Mouse (Mus musculus): ENCODE data around the gene Rec114. TPM values are rescaled to one million over a fixed set of nuclear protein-coding genes. Genes with fewer than 3 reads are reported as not detected.

Gene Rec114
- polyA plus RNA-seq, 1 experiment, result 6.1 TPM

- no peaks in the 10 kb centered on the region for H3K9me3 ChIP-seq (replicated peaks; ENCODE audit: control insufficient read depth, insufficient read depth, low read length, poor library complexity, severe bottlenecking)
- H3K27me3 ChIP-seq (ENCODE audit: control insufficient read depth, insufficient read depth, low read length, poor library complexity, severe bottlenecking), result no peaks in the 10 kb centered on the region
- H3K4me3 ChIP-seq (ENCODE audit: low read depth, low read length), result no peak overlapping the region
- no peaks in the 10 kb centered on the region for H3K4me1 ChIP-seq (ENCODE audit: control insufficient read depth, insufficient read depth, low read length)
- H3K36me3 ChIP-seq (ENCODE audit: control insufficient read depth, insufficient read depth, low read length, poor library complexity, severe bottlenecking), result no peaks in the 10 kb centered on the region
- H3K9ac ChIP-seq (ENCODE audit: low read depth, poor library complexity, severe bottlenecking), result no peak overlapping the region
- TF ChIP-seq POLR2A (IDR thresholded peaks at IDR 0.05; ENCODE audit: insufficient read depth, low read length), result no peak
- no peak for TF ChIP-seq EP300 (IDR thresholded peaks at IDR 0.05; ENCODE audit: insufficient read depth, low read depth, low read length)
- no peak for TF ChIP-seq CTCF (IDR thresholded peaks at IDR 0.05; ENCODE audit: low read depth, low read length)
- no peak overlapping the region for H3K27ac ChIP-seq (ENCODE audit: insufficient read depth, low read length)
Measured at GRCm38 (mm10) chr9:58698486-58698885, 45.3 kb downstream of the Rec114 start.

- TF ChIP-seq EP300 (IDR thresholded peaks at IDR 0.05; ENCODE audit: insufficient read depth, low read depth, low read length), result no peak
- no peak for TF ChIP-seq CTCF (IDR thresholded peaks at IDR 0.05; ENCODE audit: low read depth, low read length)
- no peak for TF ChIP-seq POLR2A (IDR thresholded peaks at IDR 0.05; ENCODE audit: insufficient read depth, low read length)
- Histone ChIP-seq H3K36me3 (ENCODE audit: control insufficient read depth, insufficient read depth, low read length, poor library complexity, severe bottlenecking) (no peaks in the 10 kb centered on the region), H3K9me3 (replicated peaks; ENCODE audit: control insufficient read depth, insufficient read depth, low read length, poor library complexity, severe bottlenecking) (no peaks in the 10 kb centered on the region)
Measured at GRCm38 (mm10) chr9:58691471-58691870, 52.3 kb downstream of the Rec114 start.

GRCm38 (mm10) chr9:58690701-58691100 lies 53.1 kb downstream of the Rec114 start:
- Histone ChIP-seq H3K27me3 (ENCODE audit: control insufficient read depth, insufficient read depth, low read length, poor library complexity, severe bottlenecking) (no peaks in the 10 kb centered on the region), H3K36me3 (ENCODE audit: control insufficient read depth, insufficient read depth, low read length, poor library complexity, severe bottlenecking) (no peaks in the 10 kb centered on the region), H3K4me1 (ENCODE audit: control insufficient read depth, insufficient read depth, low read length) (no peaks in the 10 kb centered on the region), H3K9me3 (replicated peaks; ENCODE audit: control insufficient read depth, insufficient read depth, low read length, poor library complexity, severe bottlenecking) (no peaks in the 10 kb centered on the region), H3K27ac (ENCODE audit: insufficient read depth, low read length) (no peak overlapping the region), H3K9ac (ENCODE audit: low read depth, poor library complexity, severe bottlenecking) (no peak overlapping the region), H3K4me3 (ENCODE audit: low read depth, low read length) (no peak overlapping the region)
- TF ChIP-seq CTCF (IDR thresholded peaks at IDR 0.05; ENCODE audit: low read depth, low read length) (no peak), EP300 (IDR thresholded peaks at IDR 0.05; ENCODE audit: insufficient read depth, low read depth, low read length) (no peak), POLR2A (IDR thresholded peaks at IDR 0.05; ENCODE audit: insufficient read depth, low read length) (no peak)

More at GRCm38 (mm10) chr9:58691471-58691870, 52.3 kb downstream of the Rec114 start:
- Histone ChIP-seq H3K9ac (ENCODE audit: low read depth, poor library complexity, severe bottlenecking) (no peak overlapping the region), H3K27ac (ENCODE audit: insufficient read depth, low read length) (no peak overlapping the region), H3K4me1 (ENCODE audit: control insufficient read depth, insufficient read depth, low read length) (no peaks in the 10 kb centered on the region), H3K27me3 (ENCODE audit: control insufficient read depth, insufficient read depth, low read length, poor library complexity, severe bottlenecking) (no peaks in the 10 kb centered on the region), H3K4me3 (ENCODE audit: low read depth, low read length) (no peak overlapping the region)

- Histone ChIP-seq H3K9me3 (replicated peaks; ENCODE audit: control insufficient read depth, insufficient read depth, low read length, poor library complexity, severe bottlenecking) (no peaks in the 10 kb centered on the region), H3K36me3 (ENCODE audit: control insufficient read depth, insufficient read depth, low read length, poor library complexity, severe bottlenecking) (no peaks in the 10 kb centered on the region), H3K27me3 (ENCODE audit: control insufficient read depth, insufficient read depth, low read length, poor library complexity, severe bottlenecking) (no peaks in the 10 kb centered on the region), H3K27ac (ENCODE audit: insufficient read depth, low read length) (no peak overlapping the region), H3K4me1 (ENCODE audit: control insufficient read depth, insufficient read depth, low read length) (no peaks in the 10 kb centered on the region), H3K4me3 (ENCODE audit: low read depth, low read length) (no peak overlapping the region), H3K9ac (ENCODE audit: low read depth, poor library complexity, severe bottlenecking) (no peak overlapping the region)
- TF ChIP-seq EP300 (IDR thresholded peaks at IDR 0.05; ENCODE audit: insufficient read depth, low read depth, low read length), result no peak
- TF ChIP-seq CTCF (IDR thresholded peaks at IDR 0.05; ENCODE audit: low read depth, low read length), result no peak
- TF ChIP-seq POLR2A (IDR thresholded peaks at IDR 0.05; ENCODE audit: insufficient read depth, low read length), result no peak
Measured at GRCm38 (mm10) chr9:58688076-58688475, 55.7 kb downstream of the Rec114 start.

GRCm38 (mm10) chr9:58685290-58685689 lies 58.5 kb downstream of the Rec114 start:
- Histone ChIP-seq H3K27me3 (ENCODE audit: control insufficient read depth, insufficient read depth, low read length, poor library complexity, severe bottlenecking) (no peaks in the 10 kb centered on the region), H3K4me3 (ENCODE audit: low read depth, low read length) (no peak overlapping the region), H3K36me3 (ENCODE audit: control insufficient read depth, insufficient read depth, low read length, poor library complexity, severe bottlenecking) (no peaks in the 10 kb centered on the region), H3K4me1 (ENCODE audit: control insufficient read depth, insufficient read depth, low read length) (no peaks in the 10 kb centered on the region), H3K27ac (ENCODE audit: insufficient read depth, low read length) (no peak overlapping the region), H3K9ac (ENCODE audit: low read depth, poor library complexity, severe bottlenecking) (no peak overlapping the region), H3K9me3 (replicated peaks; ENCODE audit: control insufficient read depth, insufficient read depth, low read length, poor library complexity, severe bottlenecking) (no peaks in the 10 kb centered on the region)
- TF ChIP-seq CTCF (IDR thresholded peaks at IDR 0.05; ENCODE audit: low read depth, low read length) (no peak), EP300 (IDR thresholded peaks at IDR 0.05; ENCODE audit: insufficient read depth, low read depth, low read length) (no peak), POLR2A (IDR thresholded peaks at IDR 0.05; ENCODE audit: insufficient read depth, low read length) (no peak)

GRCm38 (mm10) chr9:58683372-58683771 lies 60.4 kb downstream of the Rec114 start:
- Histone ChIP-seq H3K27ac (ENCODE audit: insufficient read depth, low read length) (no peak overlapping the region), H3K4me1 (ENCODE audit: control insufficient read depth, insufficient read depth, low read length) (no peaks in the 10 kb centered on the region), H3K4me3 (ENCODE audit: low read depth, low read length) (no peak overlapping the region), H3K9me3 (replicated peaks; ENCODE audit: control insufficient read depth, insufficient read depth, low read length, poor library complexity, severe bottlenecking) (no peaks in the 10 kb centered on the region), H3K36me3 (ENCODE audit: control insufficient read depth, insufficient read depth, low read length, poor library complexity, severe bottlenecking) (no peaks in the 10 kb centered on the region), H3K9ac (ENCODE audit: low read depth, poor library complexity, severe bottlenecking) (no peak overlapping the region), H3K27me3 (ENCODE audit: control insufficient read depth, insufficient read depth, low read length, poor library complexity, severe bottlenecking) (no peaks in the 10 kb centered on the region)
- TF ChIP-seq EP300 (IDR thresholded peaks at IDR 0.05; ENCODE audit: insufficient read depth, low read depth, low read length), result no peak

Data from ES-Bruce4 (cell line).